Mouse (Mus musculus) heart, adult 10 weeks (tissue): ENCODE results near the gene 4930402F06Rik. TPM values are rescaled to one million over a fixed set of nuclear protein-coding genes. Genes with fewer than 3 reads are reported as not detected.

Experiments
- polyA plus RNA-seq: library from polyadenylated mRNA; stranded (reverse); fragments of 350-450 nt; fragmentation: Illumina TruSeq; extraction: RNeasy Lipid Tissue Mini Kit (QIAGEN cat#74804); gene quantifications from one replicate; pipeline ENCODE4 v1.2.3, GENCODE M21; 2014; ENCODE audit warnings: low read depth, low replicate concordance

4930402F06Rik gene
- not detected for polyA plus RNA-seq

GRCm38 (mm10) chr2:35397096-35397495, at the start of gene 4930402F06Rik:
Gene 4930402F06Rik, minus strand, starts transcription at chr2:35397175.

GRCm38 (mm10) chr2:35367629-35368028, 29.3 kb downstream of the 4930402F06Rik start, which contains the start of gene 4930568D16Rik:
Gene 4930568D16Rik, minus strand, starts transcription at chr2:35367729.

GRCm38 (mm10) chr2:35336388-35337280, 60.3 kb downstream of the 4930402F06Rik start, which contains the start of gene Stom:
Gene Stom, minus strand, starts transcription at chr2:35336976.

Other genes starting within 250 kb of the 4930402F06Rik start
- gene Rab14, start 196.1 kb downstream of the 4930402F06Rik start, polyA plus RNA-seq, result 115 TPM
- 1,303 TPM for gene Gsn, start 140.8 kb downstream of the 4930402F06Rik start, polyA plus RNA-seq
- gene Stom, start 60.2 kb downstream of the 4930402F06Rik start, polyA plus RNA-seq, result 106 TPM
- not detected for gene 4930568D16Rik, start 29.4 kb downstream of the 4930402F06Rik start, polyA plus RNA-seq
- gene Ggta1, start 66.1 kb upstream of the 4930402F06Rik start, polyA plus RNA-seq, result 14.7 TPM
- gene Dab2ip, start 161.1 kb upstream of the 4930402F06Rik start, polyA plus RNA-seq, result 31.7 TPM